Comparison of ENCODE assay signal across 8 mouse cellular contexts in genomic region chr4:32923436-32923835, GRCm38 (mm10). TPM values are rescaled to one million over a fixed set of nuclear protein-coding genes. Genes with fewer than 3 reads are reported as not detected.
DNase-seq lines count a peak whose midpoint lies in the region; ATAC-seq and TF ChIP-seq lines count a peak whose summit lies in the region.

No protein-coding gene starts in this region.

- no peak for ATAC-seq in lung, embryonic 15.5 days (ENCODE audit: borderline replicate concordance, extremely low read depth, low FRiP score, low TSS enrichment)
- ATAC-seq in neural tube, embryonic 14.5 days (ENCODE audit: low read depth), result peak; percentile 89
- no peak for ATAC-seq in activated CD4-positive, CD25-positive, alpha-beta regulatory T cell, adult 4 months

- H3K36me3 ChIP-seq in lung, embryonic 15.5 days, result no peaks in the 10 kb centered on the region
- H3K36me3 ChIP-seq in neural tube, embryonic 14.5 days (ENCODE audit: control insufficient read depth, insufficient read depth, low read length), result no peaks in the 10 kb centered on the region

- H3K4me2 ChIP-seq in lung, embryonic 15.5 days, result peak overlapping the region; percentile 10
- peak overlapping the region; percentile 32 for H3K4me2 ChIP-seq in neural tube, embryonic 14.5 days (ENCODE audit: low read depth, low read length)

- TF ChIP-seq CTCF in lung, adult 2 months (IDR thresholded peaks at IDR 0.05; ENCODE audit: insufficient read depth, low read length), result no peak

- 0 out of 2 replicates have a peak, but pooled peaks cover 4% of the 10 kb centered on the region for H3K4me1 ChIP-seq in lung, embryonic 15.5 days
- H3K4me1 ChIP-seq in lung, adult 2 months (ENCODE audit: control insufficient read depth, insufficient read depth, low read length), result no peaks in the 10 kb centered on the region
- H3K4me1 ChIP-seq in neural tube, embryonic 14.5 days (ENCODE audit: control insufficient read depth, insufficient read depth, low read length), result peaks cover 6% of the 10 kb centered on the region; the same call in 1 of the 2 replicates

- no peak for DNase-seq in lung, adult 2 months
- peak; percentile 45 to 59 for DNase-seq in cerebellum, postnatal 25 days
- peak; percentile 13 to 48 for DNase-seq in heart, postnatal 14 days
- DNase-seq in urinary bladder, postnatal 25 days (ENCODE audit: low spot score), result no peak
- DNase-seq in left cerebral cortex, adult 18-20 months (ENCODE audit: low spot score in 2 of 2), result no peak

- no peak overlapping the region for H3K9ac ChIP-seq in lung, embryonic 15.5 days
- no peak overlapping the region for H3K9ac ChIP-seq in neural tube, embryonic 14.5 days (replicated peaks; ENCODE audit: low read depth, low read length)

- no peaks in the 10 kb centered on the region for H3K27me3 ChIP-seq in lung, embryonic 15.5 days
- no peaks in the 10 kb centered on the region for H3K27me3 ChIP-seq in neural tube, embryonic 14.5 days (ENCODE audit: control insufficient read depth, insufficient read depth, low read length)

- intact Hi-C loops in heart, postnatal 14 days (cut with DNase I), result no loop called here

- WGBS in lung, embryonic 15.5 days, result 12% methylated on average over 10 of the region's 10 CpGs
- WGBS in lung, adult 2 months, result 29% methylated on average over 10 of the region's 10 CpGs
- 1% methylated on average over 10 of the region's 10 CpGs for WGBS in neural tube, embryonic 14.5 days

- H3K27ac ChIP-seq in lung, embryonic 15.5 days, result no peak overlapping the region
- H3K27ac ChIP-seq in neural tube, embryonic 14.5 days (ENCODE audit: low read depth, low read length), result peak overlapping the region; percentile 81

- no peak overlapping the region for H3K4me3 ChIP-seq in lung, embryonic 15.5 days
- H3K4me3 ChIP-seq in lung, adult 2 months (replicated peaks; ENCODE audit: extremely low read depth, low read depth, low read length), result no peak overlapping the region
- no peak overlapping the region for H3K4me3 ChIP-seq in neural tube, embryonic 14.5 days (ENCODE audit: low read depth, low read length)

- no peak for TF ChIP-seq POLR2A in lung, adult 2 months (IDR thresholded peaks at IDR 0.05; ENCODE audit: borderline replicate concordance, extremely low read depth, low read depth, low read length)

- no peaks in the 10 kb centered on the region for H3K9me3 ChIP-seq in lung, embryonic 15.5 days
- H3K9me3 ChIP-seq in neural tube, embryonic 14.5 days (ENCODE audit: control insufficient read depth, low read length), result no peaks in the 10 kb centered on the region

RNA-seq across cellular contexts. Expression of gene Ankrd6, which starts 27.2 kb away (rescaled TPM):
- 3.0 and 4.0 TPM in 2 replicates for polyA plus RNA-seq in lung, embryonic 15.5 days (2015; fragmentation: Nextera tagmentation; extraction: Ambion mirVana)
- 0.34 and 0.72 TPM in 2 replicates for polyA plus RNA-seq in lung, adult 2 months (2012; rRNA removed)
- total RNA-seq in heart, postnatal 14 days (2021), result 1 to 10 TPM; 3.0 to 4.1 TPM
- 20.8 and 22.6 TPM in 2 replicates for polyA plus RNA-seq in neural tube, embryonic 14.5 days (2014; fragmentation: Nextera tagmentation; extraction: Ambion mirVana)
- 10 to 100 TPM; 55.8 to 59.2 TPM for total RNA-seq in left cerebral cortex, adult 18-20 months (2021)
- 1 to 10 TPM in 1 of 2 experiments, under 1 TPM in 1; 0.99 to 1.4 TPM for polyA plus RNA-seq in activated CD4-positive, CD25-positive, alpha-beta regulatory T cell, adult 4 months (2017; shearing (Covaris generic))

RNA-seq across cellular contexts. Expression of gene Rragd, which starts 59.4 kb away (rescaled TPM):
- polyA plus RNA-seq in lung, embryonic 15.5 days (2015; fragmentation: Nextera tagmentation; extraction: Ambion mirVana), result 2.6 and 2.7 TPM in 2 replicates
- 1.8 and 3.4 TPM in 2 replicates for polyA plus RNA-seq in lung, adult 2 months (2012; rRNA removed)
- total RNA-seq in heart, postnatal 14 days (2021), result 10 to 100 TPM; 69.0 to 71.8 TPM
- 52.1 and 58.7 TPM in 2 replicates for polyA plus RNA-seq in neural tube, embryonic 14.5 days (2014; fragmentation: Nextera tagmentation; extraction: Ambion mirVana)
- 10 to 100 TPM; 94.8 to 95.0 TPM for total RNA-seq in left cerebral cortex, adult 18-20 months (2021)
- polyA plus RNA-seq in activated CD4-positive, CD25-positive, alpha-beta regulatory T cell, adult 4 months (2017; shearing (Covaris generic)), result 1 to 10 TPM; 4.2 to 4.3 TPM

Comparison
In these comparisons a context has a peak if more than half of its experiments do, and no peak if none do; other contexts are left out.
1. DNase-seq: peak in cerebellum, postnatal 25 days (2 of 2) and heart, postnatal 14 days (2 of 2); none in lung, adult 2 months (single experiment), urinary bladder, postnatal 25 days (single experiment) and left cerebral cortex, adult 18-20 months (0 of 2).
2. RNA of gene Rragd, which starts 59.4 kb away (polyA plus RNA-seq): 52.1 to 58.7 TPM in neural tube, embryonic 14.5 days; 4.2 to 4.3 TPM in activated CD4-positive, CD25-positive, alpha-beta regulatory T cell, adult 4 months, 1.8 to 3.4 TPM in lung, adult 2 months and 2.6 to 2.7 TPM in lung, embryonic 15.5 days; every median in the first group is over 10 times any median in the second.